Mouse (Mus musculus): ENCODE measurements at regions not wholly inside any gene's neighbourhood (a gene's known extent, or its start where the extent isn't known, plus 50 kb on each side); places are given as distances from the start of the nearest gene placed in this dataset.

DNA sequence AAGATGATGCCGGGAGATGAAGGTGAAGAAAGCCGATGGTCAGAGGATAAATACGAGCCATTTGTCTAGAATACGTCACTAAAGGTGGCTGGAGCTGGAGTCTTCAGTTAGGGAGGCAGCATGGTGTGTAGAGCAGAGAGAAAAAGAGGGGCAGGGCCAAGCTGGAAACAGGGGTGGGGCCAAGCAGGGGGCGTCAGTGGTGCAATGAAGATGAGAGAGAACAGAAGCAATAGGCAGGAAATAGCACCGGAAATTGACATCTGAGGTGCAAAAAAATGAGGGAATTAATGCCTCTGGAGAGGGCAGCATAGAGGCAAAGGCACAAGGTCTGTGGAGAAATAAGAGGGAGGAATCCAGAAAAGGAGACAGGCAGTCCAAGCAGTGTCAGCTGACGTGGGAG, 165.4 kb downstream of the Zfp36l2 start:
- DNase-seq, result no peak

DNA sequence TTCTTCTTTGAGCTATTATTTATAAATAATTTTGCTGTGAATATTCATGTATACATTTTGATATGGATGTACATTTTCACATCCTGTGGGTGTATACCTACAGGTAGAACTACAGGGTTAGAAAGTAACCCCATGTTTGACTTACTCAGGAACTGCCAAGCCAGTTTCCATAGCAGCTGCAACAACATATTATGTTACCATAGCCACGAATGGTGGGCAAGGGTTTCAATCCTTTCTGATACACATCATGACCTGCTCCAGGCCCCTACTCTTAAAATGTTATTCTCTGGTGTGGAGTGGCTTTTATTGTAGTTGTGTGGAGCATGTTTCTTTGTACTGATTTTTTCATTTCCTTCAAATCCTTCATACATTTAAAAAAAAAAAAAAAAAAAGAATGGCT, 168.9 kb downstream of the Zfp36l2 start:
- no peak for DNase-seq

DNA sequence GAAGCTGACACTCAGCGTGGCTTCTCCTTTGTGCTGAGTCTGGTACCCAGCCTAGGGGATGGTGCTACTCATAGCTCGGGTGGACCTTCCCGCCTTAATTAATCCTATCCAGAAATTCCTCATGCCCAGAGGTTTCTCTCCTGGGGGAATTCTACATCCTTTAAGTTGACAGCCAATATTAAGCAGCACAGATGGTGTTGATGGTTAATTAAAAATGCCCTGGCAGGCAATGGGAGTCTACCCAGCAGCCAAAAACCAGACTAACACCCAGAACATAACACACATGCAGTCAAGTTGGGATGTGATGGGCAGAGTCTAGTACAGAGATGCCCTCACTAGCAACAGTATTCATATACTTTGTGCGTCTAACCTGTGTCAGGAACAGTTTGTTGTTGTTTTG, 169.9 kb downstream of the Zfp36l2 start:
- no peak for DNase-seq

DNA sequence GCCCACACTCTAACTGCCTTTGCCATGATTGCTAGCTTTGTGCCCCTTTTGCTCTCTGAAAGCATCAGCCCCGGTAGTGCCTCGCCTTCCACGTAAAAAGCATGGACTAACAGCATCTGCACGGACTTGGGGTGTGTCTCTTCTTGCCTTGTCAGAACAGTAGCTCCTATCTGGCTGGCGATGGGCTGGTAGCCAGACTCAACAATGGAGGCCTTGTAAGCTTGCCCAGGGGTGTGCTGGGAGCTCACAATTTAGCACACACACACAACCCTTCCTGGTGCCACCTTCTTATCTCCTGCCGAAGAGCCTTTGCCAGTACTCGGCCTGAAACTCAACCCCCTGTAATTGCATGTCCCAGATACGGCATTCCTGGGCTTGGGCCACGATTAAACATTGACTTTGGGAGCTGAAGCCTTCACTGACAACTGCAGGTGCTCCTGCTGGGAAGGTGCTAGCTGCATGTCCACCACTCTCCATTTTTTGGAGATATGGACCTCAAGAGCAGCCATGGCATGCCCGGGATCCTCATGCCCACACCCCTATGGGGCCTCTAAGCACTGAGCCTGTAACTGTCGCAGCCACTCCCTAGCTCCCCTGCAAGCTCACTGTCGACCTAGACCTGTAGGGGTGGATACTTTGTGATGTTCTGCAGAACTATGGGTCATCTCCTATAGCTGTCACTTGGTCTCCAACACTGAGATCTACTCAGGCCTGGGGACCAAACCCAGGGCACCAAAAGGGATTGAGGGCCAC, 166.7 kb upstream of the Haao start:
- no peak for DNase-seq

- DNase-seq, result no peak
Observed at GRCm38 (mm10) chr17:84010492-84011060, 162.8 kb upstream of the Haao start.

- DNase-seq, result no peak
Observed at GRCm38 (mm10) chr17:84009966-84010365, 162.2 kb upstream of the Haao start.

DNA sequence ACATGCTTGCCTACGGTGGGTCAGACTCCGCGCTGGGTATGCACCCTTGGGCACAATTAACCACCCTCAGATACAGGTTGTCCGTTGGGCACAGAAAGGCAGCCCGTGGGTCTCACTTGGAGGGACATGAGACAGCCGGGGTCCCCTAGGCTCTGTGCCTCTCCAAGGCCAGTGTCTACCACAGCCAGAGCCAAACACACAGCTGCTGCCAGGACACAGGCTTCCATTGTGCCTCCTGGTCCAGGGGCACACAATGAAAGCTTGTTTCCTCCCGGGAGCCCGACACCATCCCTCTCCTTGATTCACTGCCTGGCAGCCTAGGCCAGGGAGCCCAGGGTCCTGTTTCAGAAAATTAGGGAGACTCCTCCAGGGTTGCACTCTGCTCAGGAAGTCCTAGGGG, 161.4 kb upstream of the Haao start:
- DNase-seq, result no peak

DNA sequence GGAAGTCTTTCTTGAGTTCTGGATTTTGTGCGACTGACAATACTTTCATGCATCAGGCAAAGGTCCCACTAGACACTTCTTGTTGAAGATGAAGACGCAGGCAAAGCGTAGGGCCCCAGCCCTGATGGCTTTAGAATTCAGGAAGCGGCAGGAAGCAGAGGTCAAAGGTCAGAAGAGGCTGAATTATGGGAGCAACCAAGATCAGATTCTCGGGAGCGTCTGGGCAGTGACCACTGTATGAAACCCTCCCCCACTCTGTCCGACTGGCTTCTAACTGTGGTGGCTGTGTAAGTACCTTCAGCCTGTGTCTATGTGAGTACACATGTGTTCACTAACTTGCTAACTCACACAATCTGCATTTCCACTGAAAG, 160.9 kb upstream of the Haao start:
- DNase-seq, result no peak

DNA sequence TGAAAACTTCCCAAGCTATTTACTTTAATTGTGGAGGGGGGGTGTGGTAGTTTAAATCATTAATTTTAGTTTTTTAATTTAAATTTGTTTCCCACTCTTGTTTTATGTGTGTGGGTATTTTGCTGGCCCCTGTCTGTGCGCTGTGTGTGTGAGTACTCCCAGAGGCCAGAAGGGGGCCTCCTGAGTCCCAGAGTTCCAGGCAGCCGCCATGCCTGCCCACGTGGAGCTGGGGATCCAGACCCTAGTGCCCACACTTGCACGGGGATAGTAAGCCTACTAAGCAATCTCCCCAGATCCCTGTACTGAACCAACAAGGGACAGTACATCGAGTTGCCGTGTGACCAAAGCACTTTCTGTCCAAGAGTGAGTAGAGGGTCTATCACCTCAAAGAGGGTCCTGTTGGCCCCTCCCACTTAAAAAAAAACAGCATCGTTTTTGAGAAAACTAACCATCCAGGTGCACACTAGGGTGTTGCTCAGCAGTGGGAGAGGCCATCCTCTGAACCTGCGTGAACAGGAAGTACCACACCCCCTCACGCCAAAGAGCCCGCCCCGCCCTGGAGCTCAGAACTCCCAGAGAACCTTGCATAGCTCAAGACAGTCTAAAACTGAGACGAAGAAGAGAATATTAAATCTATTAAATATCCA, 160.4 kb upstream of the Haao start:
- DNase-seq, result no peak

DNA sequence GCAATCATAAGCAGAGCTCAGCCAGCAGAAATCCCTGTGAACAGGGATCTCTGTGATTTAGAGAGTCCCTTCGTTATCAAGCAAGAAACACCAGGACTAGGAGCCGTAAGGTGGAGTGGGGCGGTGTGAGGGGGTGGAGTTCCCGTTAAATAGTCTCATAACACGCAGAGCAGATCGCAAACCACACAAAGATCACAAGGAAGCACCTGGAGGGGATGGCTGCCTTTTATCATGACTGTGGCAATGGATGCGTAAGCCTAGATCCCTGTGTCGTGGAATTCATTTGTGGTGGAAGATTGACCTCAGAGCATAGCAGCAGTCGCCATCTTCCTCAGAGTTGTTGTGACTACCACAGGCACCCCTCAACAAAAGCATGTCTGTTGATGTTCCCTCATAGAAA, 159.0 kb upstream of the Haao start:
- no peak for DNase-seq

DNA sequence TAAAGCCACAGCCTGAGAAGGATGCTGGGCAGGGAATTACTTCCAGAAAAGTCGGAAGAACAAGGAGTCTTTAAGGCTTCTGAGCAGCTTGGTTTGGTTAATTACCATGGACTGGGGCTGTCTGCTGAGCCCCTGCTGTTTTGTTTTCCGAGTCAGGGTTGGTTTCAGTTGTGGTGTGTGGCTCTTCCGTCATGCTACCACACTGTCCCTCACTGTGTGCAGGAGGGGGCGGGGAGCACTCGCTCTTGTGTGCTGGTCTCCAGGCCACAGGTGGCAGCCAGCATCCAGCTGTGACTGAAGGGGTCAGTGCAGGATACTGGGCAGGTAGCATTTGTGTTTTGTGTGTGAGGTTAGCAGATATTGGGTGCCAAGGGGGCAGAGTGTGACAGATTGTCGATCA, 156.5 kb upstream of the Haao start:
- DNase-seq, result no peak

DNA sequence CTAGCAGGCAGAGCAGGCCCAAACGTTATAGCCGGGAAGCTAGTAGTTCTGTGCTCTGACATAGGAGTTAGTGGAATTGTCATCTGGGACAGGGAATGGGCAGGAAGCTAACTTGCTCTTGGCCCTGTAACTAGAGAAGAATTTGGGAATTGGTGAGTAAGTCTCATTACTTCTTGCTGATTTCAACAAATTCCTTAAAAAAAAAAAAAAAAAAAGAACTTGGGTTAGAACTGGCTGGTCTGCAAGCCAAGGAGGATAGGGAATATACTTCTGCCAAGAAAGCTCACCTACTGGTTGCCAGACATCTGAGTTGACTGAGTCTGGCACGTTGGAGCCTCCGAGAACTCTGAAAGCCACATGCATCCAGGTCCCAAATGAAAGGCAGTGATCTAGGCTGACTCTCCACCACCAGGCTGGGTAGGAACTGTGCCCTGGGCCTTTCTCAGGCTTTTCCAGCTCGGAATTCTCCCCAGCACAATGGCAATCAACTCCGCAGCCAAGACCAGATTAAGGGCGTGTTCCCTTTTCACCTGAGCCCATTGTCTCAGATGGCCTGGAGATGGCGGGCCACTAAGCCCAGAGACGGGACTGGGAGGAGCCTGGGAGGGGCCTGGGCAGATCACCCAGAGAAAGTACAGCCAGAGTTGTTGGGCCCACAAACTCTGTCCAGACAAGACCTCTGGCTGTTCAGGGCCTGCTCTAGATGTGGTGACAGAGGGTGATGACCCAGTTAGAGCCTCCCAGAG, 155.9 kb upstream of the Haao start:
- DNase-seq, result no peak

DNA sequence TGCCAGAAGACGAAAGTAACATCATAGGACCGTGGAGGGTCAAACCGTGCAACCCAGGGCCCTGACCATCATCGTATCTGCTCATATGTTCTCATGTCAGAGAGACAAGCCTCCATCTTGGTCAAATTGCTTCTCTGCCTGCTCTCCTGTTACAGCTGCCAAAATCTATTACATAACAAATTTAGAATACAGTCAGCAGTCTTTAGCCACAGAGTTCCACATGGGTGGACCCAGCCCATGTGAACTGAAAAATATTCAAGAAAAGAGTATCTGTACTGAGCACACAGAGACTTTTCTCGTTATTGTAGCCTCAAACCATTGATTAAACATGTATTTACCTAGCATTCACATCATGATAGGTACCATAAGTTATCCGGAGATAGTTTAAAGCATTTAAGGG, 155.2 kb upstream of the Haao start:
- DNase-seq, result no peak

- no peak for DNase-seq
Observed at GRCm38 (mm10) chr17:84002327-84002726, 154.6 kb upstream of the Haao start.

DNA sequence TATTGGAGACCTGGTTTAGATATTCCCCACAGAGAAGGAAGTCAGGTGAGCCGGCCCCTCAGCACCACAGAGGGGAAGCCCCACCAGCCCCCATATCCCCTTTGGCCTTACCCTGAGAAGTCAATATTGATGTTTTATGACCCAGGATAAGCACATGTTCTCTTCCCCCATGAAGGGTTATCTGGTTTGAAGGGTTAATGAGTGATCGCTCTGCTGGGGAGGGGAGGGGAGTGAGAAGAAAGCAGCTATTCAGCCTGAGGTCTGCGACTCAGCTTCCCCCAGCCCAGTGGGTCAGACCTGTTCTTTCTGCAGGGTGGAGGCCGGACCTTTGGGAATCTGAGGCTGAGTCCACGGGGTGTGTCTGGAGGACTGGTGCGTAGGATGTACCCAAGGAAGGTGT, 152.4 kb upstream of the Haao start:
- no peak for DNase-seq

GRCm38 (mm10) chr17:83998972-83999545, 151.3 kb upstream of the Haao start:
- no peak for DNase-seq

DNA sequence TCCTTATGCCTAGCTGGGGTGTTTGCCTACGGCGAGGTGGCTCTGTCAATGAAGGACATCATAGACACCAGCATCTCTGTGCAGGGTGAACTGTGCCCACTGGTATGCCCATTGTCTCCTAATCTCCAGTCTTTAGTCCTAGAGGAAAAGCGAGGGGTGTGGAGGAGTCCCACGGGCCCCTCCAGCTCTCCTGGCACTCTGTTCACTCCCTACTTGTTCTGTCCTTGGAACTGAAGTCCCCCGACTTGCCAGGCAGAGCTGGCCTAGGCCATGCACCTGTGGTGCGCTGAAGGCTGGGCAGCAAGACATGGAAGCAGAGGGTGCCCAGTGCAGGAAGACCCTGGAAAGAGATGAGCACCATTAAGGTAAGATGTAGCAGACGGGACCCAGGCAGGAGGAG, 150.6 kb upstream of the Haao start:
- no peak for DNase-seq

- peak; percentile 87 for DNase-seq
Observed at GRCm38 (mm10) chr17:83997778-83998177, 150.0 kb upstream of the Haao start.

- DNase-seq, result no peak
Observed at GRCm38 (mm10) chr17:83993028-83993427, 145.3 kb upstream of the Haao start.

DNA sequence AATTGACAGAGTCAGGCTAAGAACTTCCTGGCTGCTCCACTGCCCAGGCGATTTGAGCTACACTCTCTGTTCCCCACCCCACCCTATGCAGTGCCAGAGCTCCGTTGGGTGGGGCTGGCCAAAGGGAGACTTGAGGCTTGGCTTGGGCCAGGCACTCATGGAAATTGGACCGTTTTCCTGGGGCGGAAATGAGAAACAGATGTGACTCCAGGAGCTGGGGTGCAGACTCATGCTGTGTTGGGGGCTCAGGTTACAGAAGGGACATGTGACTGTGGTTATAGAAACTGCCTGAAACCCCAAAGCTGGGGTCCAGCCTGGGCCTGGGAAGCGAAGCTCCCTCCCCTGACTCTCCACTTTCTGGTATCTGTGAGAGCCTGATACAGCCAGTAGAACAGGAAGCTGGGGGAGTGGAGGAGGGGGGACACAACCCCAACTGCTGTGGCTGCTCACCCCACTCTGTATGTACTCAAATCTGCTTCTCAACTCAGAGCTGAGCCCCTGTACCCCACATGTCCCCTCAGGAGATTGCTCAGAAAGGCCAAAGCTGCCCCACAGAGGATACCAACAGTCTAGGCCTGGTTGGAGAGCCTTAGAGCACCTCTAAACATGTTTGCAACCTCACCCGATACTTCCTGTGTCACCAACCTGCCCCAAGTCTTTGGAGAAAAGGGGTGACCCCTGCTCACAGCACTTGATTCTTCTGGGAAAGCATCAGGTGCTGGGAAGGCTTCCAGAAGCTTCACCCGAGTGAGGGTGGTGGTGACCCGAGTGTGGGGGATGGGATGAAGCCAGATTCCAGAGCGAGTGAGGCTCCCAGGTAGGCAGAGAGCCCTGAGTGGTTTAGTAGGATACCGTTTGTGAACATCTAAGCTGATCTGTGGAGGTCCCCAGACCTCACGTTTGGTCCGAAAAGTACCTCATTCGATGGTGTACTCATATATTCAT, 142.9 kb upstream of the Haao start:
- DNase-seq, result peak; percentile 75

DNA sequence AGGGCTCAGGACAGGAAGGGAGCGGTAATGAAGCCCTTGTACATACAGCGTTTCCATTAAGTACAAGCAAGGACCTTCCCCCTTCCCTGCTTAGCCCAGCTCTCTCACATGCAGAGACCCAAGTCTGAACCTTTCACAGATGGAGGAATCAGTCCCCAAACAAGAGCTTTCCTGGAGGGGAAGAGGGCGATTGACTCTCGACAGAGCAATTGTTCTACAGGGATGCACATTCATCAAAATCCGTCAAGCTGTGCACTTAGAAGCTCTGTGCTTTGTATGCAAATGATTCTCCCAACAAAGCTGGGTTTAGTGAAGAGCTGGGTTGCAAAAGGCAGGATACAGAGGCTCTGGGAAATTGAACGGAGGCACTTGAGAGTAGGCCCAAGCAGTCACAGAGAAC, 141.1 kb upstream of the Haao start:
- DNase-seq, result no peak

DNA sequence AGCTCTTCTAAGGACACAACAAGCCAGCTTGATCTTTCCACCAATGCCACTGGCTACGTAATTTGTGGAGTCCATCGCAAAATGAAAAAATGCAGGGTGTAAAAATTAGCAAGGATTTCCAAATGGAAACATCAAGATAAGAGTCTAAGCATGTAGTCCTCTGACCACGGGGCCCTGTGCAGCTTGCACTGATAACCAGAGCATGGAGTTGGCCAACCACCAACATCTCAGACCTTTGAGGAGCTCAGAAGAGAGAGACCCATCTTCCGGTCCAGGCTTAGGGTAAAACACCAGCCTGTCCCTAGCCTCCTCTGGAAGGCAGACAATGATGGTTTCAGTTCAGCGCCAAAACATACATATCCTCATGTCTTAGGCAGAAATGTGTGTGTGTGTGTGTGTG, 140.4 kb upstream of the Haao start:
- no peak for DNase-seq

All from lung, postnatal 14 days (tissue).